Mouse (Mus musculus): ENCODE data around the gene Bbip1.

- TF ChIP-seq POLR2A (IDR thresholded peaks at IDR 0.05; ENCODE audit: insufficient read length, low read depth) (no peak), TCF3 (IDR thresholded peaks at IDR 0.05; ENCODE audit: insufficient read length, low read depth) (no peak), MYOG (IDR thresholded peaks at IDR 0.05; ENCODE audit: control insufficient read depth in 1 of 3, insufficient read depth in 1 of 3, insufficient read length in 2 of 3, low read depth in 2 of 3) (no peak), CEBPB (IDR thresholded peaks at IDR 0.05; ENCODE audit: insufficient read depth, poor library complexity, severe bottlenecking) (no peak), REST (IDR thresholded peaks at IDR 0.05; ENCODE audit: insufficient read depth, insufficient read length) (no peak), POLR2AphosphoS2 (IDR thresholded peaks at IDR 0.05; ENCODE audit: insufficient read length, low read depth) (no peak), SRF (IDR thresholded peaks at IDR 0.05; ENCODE audit: control insufficient read depth, insufficient read length, low read depth) (no peak), USF1 (IDR thresholded peaks at IDR 0.05; ENCODE audit: low read depth) (no peak), E2F4 (IDR thresholded peaks at IDR 0.05; ENCODE audit: insufficient read depth) (no peak), MAX (IDR thresholded peaks at IDR 0.05; ENCODE audit: low read depth) (no peak), MYOD1 (IDR thresholded peaks at IDR 0.05; ENCODE audit: control insufficient read depth in 1 of 3, insufficient read length in 2 of 3, low read depth in 2 of 3) (no peak)
Observed at GRCm38 (mm10) chr19:53926705-53927104, 17.7 kb downstream of the Bbip1 start.
